Mouse (Mus musculus): ENCODE measurements around the gene Cdkn1c.

DNA sequence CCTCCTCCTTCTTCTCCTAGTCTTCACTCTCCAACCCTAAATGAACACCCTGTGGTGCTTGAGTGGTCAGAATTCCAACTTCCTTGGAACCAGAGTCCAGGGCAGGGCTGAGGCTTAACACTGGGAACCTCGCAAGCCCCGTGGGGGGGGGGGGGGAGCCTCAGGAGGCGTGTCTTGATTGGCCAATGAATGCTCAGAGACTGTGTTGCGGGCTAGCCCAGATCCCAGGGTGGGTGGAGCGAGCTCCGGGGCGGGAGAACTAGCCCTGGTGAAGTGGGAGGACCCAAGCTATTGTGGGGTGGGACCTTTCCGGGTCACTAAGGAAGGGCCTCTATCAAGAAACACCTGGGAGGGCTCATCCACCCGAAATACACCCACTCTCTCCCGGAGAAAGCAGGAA, 14.0 kb upstream of the Cdkn1c start:
- TF ChIP-seq POLR2A (IDR thresholded peaks at IDR 0.05; ENCODE audit: low read depth, low read length) (no peak), CTCF (conservative IDR thresholded peaks at IDR 0.05; ENCODE audit: insufficient read depth, insufficient read length, low read depth, low read length) (no peak)

Data from kidney, adult 2 months (tissue).